Mouse (Mus musculus) MEL (cell line): ENCODE data around the gene Speg. TPM values are rescaled to one million over a fixed set of nuclear protein-coding genes. Genes with fewer than 3 reads are reported as not detected.

Experiments
- DNase-seq: peaks from one replicate; pipeline ENCODE4 v3.0.0; 2011; ENCODE audit warnings: low read depth, low spot score
- H3K27ac ChIP-seq: 2 replicates; pipeline ENCODE4 v1.5.1; 2012; ENCODE audit warnings: low read depth, mild to moderate bottlenecking, control low read depth, low read length, moderate library complexity; ENCODE audit not compliant: control insufficient read depth
- H3K27me3 ChIP-seq, 2 experiments: fragments of 150-350 bp in 1 of 2; sonication (generic) in 1 of 2; 2 replicates each; pipeline ENCODE4 v1.6.1; 2012; ENCODE audit warnings: low read length in 2 of 2, mild to moderate bottlenecking in 2 of 2, improper control_type of control experiment in 1 of 2, moderate library complexity in 1 of 2; ENCODE audit not compliant: insufficient read depth in 2 of 2, control insufficient read depth in 1 of 2
- H3K36me3 ChIP-seq, 2 experiments: 2 replicates each; pipeline ENCODE4 v1.6.1; 2012 to 2014; ENCODE audit warnings: low read length in 2 of 2, improper control_type of control experiment in 1 of 2, inconsistent platforms in 1 of 2, mild to moderate bottlenecking in 1 of 2; ENCODE audit not compliant: insufficient read depth in 2 of 2, control insufficient read depth in 1 of 2
- H3K4me1 ChIP-seq, 2 experiments: fragments of 150-350 bp in 1 of 2; sonication (generic) in 1 of 2; 2 replicates each; pipeline ENCODE4 v1.6.1; 2012; ENCODE audit warnings: low read length in 2 of 2, improper control_type of control experiment in 1 of 2, mild to moderate bottlenecking in 1 of 2; ENCODE audit not compliant: insufficient read depth in 2 of 2, control insufficient read depth in 1 of 2
- H3K4me3 ChIP-seq, 2 experiments: fragments of 150-350 bp in 1 of 2; sonication (generic) in 1 of 2; 2 replicates each; pipeline ENCODE4 v1.5.1; 2012; ENCODE audit warnings: low read depth in 2 of 2, low read length in 2 of 2, mild to moderate bottlenecking in 2 of 2, moderate library complexity in 2 of 2, control low read depth in 1 of 2, improper control_type of control experiment in 1 of 2; ENCODE audit not compliant: control insufficient read depth in 1 of 2, insufficient read depth in 1 of 2
- H3K79me2 ChIP-seq: 2 replicates; pipeline ENCODE4 v1.6.1; 2012; ENCODE audit warnings: mild to moderate bottlenecking, low read length, moderate library complexity; ENCODE audit not compliant: control insufficient read depth, poor library complexity, insufficient read depth
- H3K9ac ChIP-seq: 2 replicates; pipeline ENCODE4 v1.6.1; 2012; ENCODE audit warnings: low read depth, mild to moderate bottlenecking, control low read depth, low read length, moderate library complexity; ENCODE audit not compliant: control insufficient read depth, poor library complexity, severe bottlenecking
- H3K9me3 ChIP-seq: fragments of 150-350 bp; sonication (generic); replicated peaks from 2 replicates; pipeline ENCODE4 v1.6.1; 2012; ENCODE audit warnings: mild to moderate bottlenecking, low read length, improper control_type of control experiment, moderate library complexity; ENCODE audit not compliant: insufficient read depth
- CTCF ChIP-seq, 3 experiments: IDR thresholded peaks in 2 of 3; conservative IDR thresholded peaks in 1 of 3; 2 replicates each; pipeline ENCODE4 v1.5.1; 2011 to 2012; ENCODE audit warnings: low read length in 3 of 3, low read depth in 2 of 3, mild to moderate bottlenecking in 2 of 3, improper control_type of control experiment in 1 of 3, inconsistent platforms in 1 of 3, mixed read lengths in 1 of 3, moderate library complexity in 1 of 3; ENCODE audit not compliant: control insufficient read depth in 1 of 3, insufficient read depth in 1 of 3, poor library complexity in 1 of 3, severe bottlenecking in 1 of 3
- E2F4 ChIP-seq: IDR thresholded peaks from 2 replicates; pipeline ENCODE4 v1.6.1; 2011; ENCODE audit warnings: low read depth, low read length, improper control_type of control experiment, borderline replicate concordance
- ETS1 ChIP-seq: IDR thresholded peaks from 2 replicates; pipeline ENCODE4 v1.6.1; 2012; ENCODE audit warnings: low read depth, mild to moderate bottlenecking, inconsistent platforms, low read length, improper control_type of control experiment, moderate library complexity
- MAFK ChIP-seq: IDR thresholded peaks from 2 replicates; pipeline ENCODE4 v1.6.1; 2011; ENCODE audit warnings: low read depth, mild to moderate bottlenecking, low read length, improper control_type of control experiment, borderline replicate concordance
- MAX ChIP-seq: IDR thresholded peaks from 2 replicates; pipeline ENCODE4 v1.6.1; 2011; ENCODE audit warnings: low read length, improper control_type of control experiment
- MEF2A ChIP-seq: IDR thresholded peaks from 2 replicates; pipeline ENCODE4 v1.6.1; 2014; ENCODE audit warnings: low read depth, mild to moderate bottlenecking, inconsistent platforms, low read length, improper control_type of control experiment; ENCODE audit not compliant: poor library complexity, insufficient replicate concordance, severe bottlenecking; ENCODE audit errors: extremely low read depth
- MXI1 ChIP-seq: IDR thresholded peaks from 2 replicates; pipeline ENCODE4 v1.6.1; 2011; ENCODE audit warnings: mild to moderate bottlenecking, low read depth, low read length, improper control_type of control experiment
- MYB ChIP-seq: IDR thresholded peaks from 2 replicates; pipeline ENCODE4 v1.6.1; 2011; ENCODE audit warnings: mild to moderate bottlenecking, low read depth, low read length, improper control_type of control experiment
- MYC ChIP-seq: IDR thresholded peaks from 2 replicates; pipeline ENCODE4 v1.6.1; 2011; ENCODE audit warnings: low read depth, mild to moderate bottlenecking, low read length, improper control_type of control experiment, moderate library complexity
- NRF1 ChIP-seq: IDR thresholded peaks from 2 replicates; pipeline ENCODE4 v1.6.1; 2014; ENCODE audit warnings: low read depth, mild to moderate bottlenecking, inconsistent platforms, low read length, improper control_type of control experiment, moderate library complexity; ENCODE audit not compliant: poor library complexity, insufficient read depth, severe bottlenecking
- POLR2A ChIP-seq, 2 experiments: IDR thresholded peaks; 2 replicates each; pipeline ENCODE4 v1.6.1; 2011 to 2012; ENCODE audit warnings: low read length in 2 of 2, mild to moderate bottlenecking in 2 of 2, control low read depth in 1 of 2, improper control_type of control experiment in 1 of 2, low read depth in 1 of 2, moderate library complexity in 1 of 2; ENCODE audit not compliant: control insufficient read depth in 1 of 2, insufficient read depth in 1 of 2, poor library complexity in 1 of 2
- RAD21 ChIP-seq: IDR thresholded peaks from 2 replicates; pipeline ENCODE4 v1.6.1; 2011; ENCODE audit warnings: mild to moderate bottlenecking, low read depth, low read length, improper control_type of control experiment
- RCOR1 ChIP-seq: IDR thresholded peaks from 2 replicates; pipeline ENCODE4 v1.6.1; 2012; ENCODE audit warnings: low read depth, mild to moderate bottlenecking, inconsistent platforms, low read length, improper control_type of control experiment
- SIN3A ChIP-seq: IDR thresholded peaks from 2 replicates; pipeline ENCODE4 v1.6.1; 2012; ENCODE audit warnings: low read length, improper control_type of control experiment, inconsistent platforms
- SMC3 ChIP-seq: IDR thresholded peaks from 2 replicates; pipeline ENCODE4 v1.6.1; 2011; ENCODE audit warnings: low read depth, low read length, improper control_type of control experiment
- TBP ChIP-seq: IDR thresholded peaks from 2 replicates; pipeline ENCODE4 v1.8.0; 2011; ENCODE audit warnings: low read depth, low read length, improper control_type of control experiment
- TCF12 ChIP-seq: IDR thresholded peaks from 2 replicates; pipeline ENCODE4 v1.6.1; 2014; ENCODE audit warnings: low read depth, mild to moderate bottlenecking, inconsistent platforms, low read length, improper control_type of control experiment, moderate library complexity
- USF1 ChIP-seq: IDR thresholded peaks from 2 replicates; pipeline ENCODE4 v1.6.1; 2014; ENCODE audit warnings: low read depth, mild to moderate bottlenecking, inconsistent platforms, low read length, improper control_type of control experiment, moderate library complexity
- ZC3H11A ChIP-seq: IDR thresholded peaks from 2 replicates; pipeline ENCODE4 v1.6.1; 2012; ENCODE audit warnings: low read depth, mild to moderate bottlenecking, inconsistent platforms, low read length, improper control_type of control experiment
- ZKSCAN1 ChIP-seq: IDR thresholded peaks from 2 replicates; pipeline ENCODE4 v1.6.1; 2012; ENCODE audit warnings: low read depth, mild to moderate bottlenecking, inconsistent platforms, low read length, improper control_type of control experiment, moderate library complexity
- ZNF384 ChIP-seq: IDR thresholded peaks from 2 replicates; pipeline ENCODE4 v1.6.1; 2012; ENCODE audit warnings: low read depth, mild to moderate bottlenecking, inconsistent platforms, low read length, improper control_type of control experiment
- polyA plus RNA-seq, 2 experiments: library from polyadenylated mRNA; stranded (reverse) in 1 of 2; unstranded in 1 of 2; fragments of >175 nt in 1 of 2; fragments of >200 nt in 1 of 2; gene quantifications; 2 replicates each; pipeline versions ENCODE4 v1.2.1 to v1.2.4; 2012; ENCODE audit warnings: low replicate concordance in 2 of 2, low read depth in 1 of 2; ENCODE audit not compliant: insufficient read length in 2 of 2, insufficient read depth in 1 of 2, missing spikeins in 1 of 2
- total RNA-seq: library from RNA; depleted of rRNA; stranded (reverse); fragments of 300-350 nt; gene quantifications from 2 replicates; pipeline ENCODE4 v1.2.3, GENCODE M21; 2012

The Speg gene
- total and polyA plus RNA-seq, 3 experiments: 1.7 to 9.5 TPM; not detected in 1

DNA sequence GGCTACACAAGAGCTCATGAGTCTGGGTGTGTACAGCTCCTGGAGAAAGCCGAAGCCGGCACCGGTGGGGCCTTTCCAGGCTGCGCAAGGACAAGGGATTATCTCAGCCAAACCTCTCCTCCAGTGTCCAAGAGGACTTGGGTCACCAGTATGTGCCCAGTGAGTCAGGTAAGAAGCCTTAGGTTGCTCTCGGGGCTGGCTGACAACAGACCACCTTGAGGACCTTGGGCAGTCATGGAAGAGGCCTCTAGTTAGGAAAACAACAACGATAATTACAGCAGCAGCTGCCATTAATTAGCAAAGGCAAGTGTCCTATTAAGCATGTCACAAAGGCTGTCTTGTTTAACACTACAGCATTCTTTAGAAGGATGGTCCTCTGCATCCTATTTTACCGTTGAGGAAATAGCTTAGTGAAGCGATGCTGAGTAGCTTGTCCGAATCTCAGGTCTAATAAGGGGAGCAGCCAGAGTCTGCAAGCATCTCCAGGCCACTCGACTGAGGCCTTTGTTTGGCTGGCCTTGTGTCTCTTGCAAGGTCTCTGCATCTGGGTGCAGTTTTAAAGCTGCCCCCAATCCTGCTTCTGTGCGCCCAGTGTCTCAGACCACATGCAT lies 48.8 kb downstream of the Speg start:
- H3K79me2 ChIP-seq: no peaks in the 10 kb centered on the region
- no peaks in the 10 kb centered on the region for H3K9me3 ChIP-seq
- no peak for TF ChIP-seq MXI1
- no peak for TF ChIP-seq CTCF (IDR thresholded peaks at IDR 0.05 in 2 of 3, conservative IDR thresholded peaks at IDR 0.05 in 1 of 3; ENCODE audit: control insufficient read depth in 1 of 3, insufficient read depth in 1 of 3, low read depth in 2 of 3, low read length in 3 of 3, poor library complexity in 1 of 3, severe bottlenecking in 1 of 3)
- TF ChIP-seq ETS1: no peak
- TF ChIP-seq MEF2A: no peak
- TF ChIP-seq USF1: no peak
- TF ChIP-seq RAD21: no peak
- no peak for TF ChIP-seq MYB
- TF ChIP-seq TBP: no peak
- no peak for TF ChIP-seq NRF1
- TF ChIP-seq E2F4: no peak
- H3K27me3 ChIP-seq: no peaks in the 10 kb centered on the region
- H3K27ac ChIP-seq: no peak overlapping the region
- H3K4me3 ChIP-seq: no peak overlapping the region
- no peak for DNase-seq
- 0 out of 4 replicates have a peak, but pooled peaks cover 0 to 2% of the 10 kb centered on the region in 2 experiments for H3K4me1 ChIP-seq
- no peaks in the 10 kb centered on the region for H3K36me3 ChIP-seq
- H3K9ac ChIP-seq: no peak overlapping the region

DNA sequence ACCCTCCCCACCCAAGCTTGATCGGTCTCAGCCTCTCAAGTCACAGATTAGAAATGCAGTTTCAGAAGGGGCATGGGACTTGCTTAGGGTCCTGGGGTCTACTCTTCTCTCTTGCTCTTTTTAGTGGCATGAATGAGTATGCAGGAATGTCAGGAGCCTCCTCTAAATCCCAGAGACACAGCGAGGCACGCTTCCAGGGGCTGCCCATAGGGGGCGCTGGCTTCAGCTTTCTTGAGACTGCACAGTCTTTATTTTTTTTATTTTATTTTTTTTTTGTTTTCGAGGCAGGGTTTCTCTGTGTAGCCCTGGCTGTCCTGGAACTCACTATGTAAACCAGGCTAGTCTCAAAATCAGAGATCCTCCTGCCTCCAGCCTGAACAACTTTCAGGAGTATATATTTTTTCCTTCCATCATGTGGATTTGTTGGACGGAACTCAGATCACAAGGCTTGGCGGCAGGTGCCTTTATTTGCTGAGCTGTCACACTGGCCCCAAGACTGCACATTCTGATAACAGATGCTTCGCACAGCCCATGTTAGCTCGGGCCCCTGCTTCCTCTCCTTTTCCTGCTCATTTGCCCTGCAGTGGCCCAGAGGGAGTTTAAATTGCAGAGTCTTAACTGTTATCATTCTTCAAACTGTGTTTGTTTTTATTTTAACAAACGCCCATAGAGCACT lies 50.8 kb downstream of the Speg start:
- TF ChIP-seq TCF12 (0 out of 2 replicates have a peak, but pooled peaks have one; percentile 10), RAD21 (peak; percentile 32), ZNF384 (peak; percentile 84), POLR2A (IDR thresholded peaks at IDR 0.05; ENCODE audit: control insufficient read depth in 1 of 2, insufficient read depth in 1 of 2, low read depth in 1 of 2, low read length in 2 of 2, poor library complexity in 1 of 2) (no peak), MXI1 (peak; percentile 32; the same call in 1 of the 2 replicates), MYC (no peak), SIN3A (peak; percentile 25; the same call in 1 of the 2 replicates), RCOR1 (0 out of 2 replicates have a peak, but pooled peaks have one; percentile 4), MAFK (peak; percentile 40; the same call in 1 of the 2 replicates), E2F4 (no peak), SMC3 (peak; percentile 55), ZC3H11A (peak; percentile 20; the same call in 1 of the 2 replicates), MAX (peak; percentile 43), CTCF (IDR thresholded peaks at IDR 0.05 in 2 of 3, conservative IDR thresholded peaks at IDR 0.05 in 1 of 3; ENCODE audit: control insufficient read depth in 1 of 3, insufficient read depth in 1 of 3, low read depth in 2 of 3, low read length in 3 of 3, poor library complexity in 1 of 3, severe bottlenecking in 1 of 3) (peak; percentile 67 to 92 (median 90)), ZKSCAN1 (peak; percentile 88)
- no peaks in the 10 kb centered on the region for H3K9me3 ChIP-seq
- H3K27ac ChIP-seq: no peak overlapping the region
- peak; percentile 69 for DNase-seq
- no peaks in the 10 kb centered on the region for H3K36me3 ChIP-seq
- 0 out of 4 replicates have a peak, but pooled peaks cover 0 to 2% of the 10 kb centered on the region in 2 experiments for H3K4me1 ChIP-seq
- no peaks in the 10 kb centered on the region for H3K27me3 ChIP-seq
- H3K4me3 ChIP-seq: peak overlapping the region in 1 of 2 experiments; percentile 44; a peak in 1 of 4 replicates
- no peaks in the 10 kb centered on the region for H3K79me2 ChIP-seq
- no peak overlapping the region for H3K9ac ChIP-seq
